Mouse (Mus musculus) MEL (cell line): ENCODE measurements around the gene Gnas.

Experiments used
- CTCF ChIP-seq, 3 experiments: IDR thresholded peaks in 2 of 3; conservative IDR thresholded peaks in 1 of 3; 2 replicates each; pipeline ENCODE4 v1.5.1; 2011 to 2012; ENCODE audit warnings: low read length in 3 of 3, low read depth in 2 of 3, mild to moderate bottlenecking in 2 of 3, improper control_type of control experiment in 1 of 3, inconsistent platforms in 1 of 3, mixed read lengths in 1 of 3, moderate library complexity in 1 of 3; ENCODE audit not compliant: control insufficient read depth in 1 of 3, insufficient read depth in 1 of 3, poor library complexity in 1 of 3, severe bottlenecking in 1 of 3
- HCFC1 ChIP-seq: IDR thresholded peaks from 2 replicates; pipeline ENCODE4 v1.6.1; 2012; ENCODE audit warnings: low read depth, mild to moderate bottlenecking, inconsistent platforms, low read length, improper control_type of control experiment, moderate library complexity
- MAX ChIP-seq: IDR thresholded peaks from 2 replicates; pipeline ENCODE4 v1.6.1; 2011; ENCODE audit warnings: low read length, improper control_type of control experiment
- MYC ChIP-seq: IDR thresholded peaks from 2 replicates; pipeline ENCODE4 v1.6.1; 2011; ENCODE audit warnings: low read depth, mild to moderate bottlenecking, low read length, improper control_type of control experiment, moderate library complexity
- POLR2A ChIP-seq, 2 experiments: IDR thresholded peaks; 2 replicates each; pipeline ENCODE4 v1.6.1; 2011 to 2012; ENCODE audit warnings: low read length in 2 of 2, mild to moderate bottlenecking in 2 of 2, control low read depth in 1 of 2, improper control_type of control experiment in 1 of 2, low read depth in 1 of 2, moderate library complexity in 1 of 2; ENCODE audit not compliant: control insufficient read depth in 1 of 2, insufficient read depth in 1 of 2, poor library complexity in 1 of 2
- POLR2AphosphoS2 ChIP-seq: IDR thresholded peaks from 2 replicates; pipeline ENCODE4 v1.6.1; 2011; ENCODE audit warnings: low read length, improper control_type of control experiment

DNA sequence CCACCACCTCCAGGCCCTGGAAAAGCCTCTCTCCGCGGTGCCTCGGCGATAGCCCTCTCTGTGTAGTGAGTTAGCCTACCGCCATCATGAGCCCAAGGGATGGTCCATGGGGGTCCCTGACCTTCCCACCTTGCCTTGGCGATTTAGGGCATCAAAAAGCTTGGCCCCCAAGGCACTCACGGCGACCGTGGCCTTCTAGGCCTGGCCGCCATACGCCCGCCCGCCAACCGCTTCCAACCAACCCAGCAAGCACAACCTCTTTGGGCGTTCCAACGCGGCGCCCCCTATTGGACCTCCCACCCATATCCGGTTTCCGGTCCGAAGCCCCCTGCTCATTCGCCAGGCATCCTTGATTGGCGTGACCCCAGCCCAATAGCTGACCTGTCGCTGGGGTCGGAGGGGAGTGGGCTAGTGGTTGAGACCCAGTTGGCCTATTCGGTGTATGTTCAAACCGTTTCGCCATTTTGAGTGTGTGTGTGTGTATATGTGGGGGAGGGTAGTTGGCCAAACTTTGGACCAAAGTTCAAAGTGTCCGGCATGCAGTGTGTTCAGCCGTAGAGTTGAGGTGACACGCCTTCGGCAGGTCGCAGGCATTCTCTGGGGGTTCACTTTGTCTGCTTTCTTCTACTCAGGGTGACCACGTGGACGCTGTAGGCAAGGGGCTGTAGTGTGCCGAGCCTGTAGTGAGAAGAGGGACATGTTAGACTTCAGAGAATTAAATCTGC, 11.2 kb downstream of the Gnas start:
- TF ChIP-seq POLR2AphosphoS2 (no peak), MYC (no peak), CTCF (IDR thresholded peaks at IDR 0.05 in 2 of 3, conservative IDR thresholded peaks at IDR 0.05 in 1 of 3; ENCODE audit: control insufficient read depth in 1 of 3, insufficient read depth in 1 of 3, low read depth in 2 of 3, low read length in 3 of 3, poor library complexity in 1 of 3, severe bottlenecking in 1 of 3) (no peak), POLR2A (IDR thresholded peaks at IDR 0.05; ENCODE audit: control insufficient read depth in 1 of 2, insufficient read depth in 1 of 2, low read depth in 1 of 2, low read length in 2 of 2, poor library complexity in 1 of 2) (no peak), MAX (no peak), HCFC1 (no peak)
